Mouse (Mus musculus) mammary gland, adult 2 months (tissue): ENCODE measurements around the gene Stox1. TPM values are rescaled to one million over a fixed set of nuclear protein-coding genes. Genes with fewer than 3 reads are reported as not detected.

Source experiments
- polyA plus RNA-seq: library from polyadenylated mRNA; depleted of rRNA; stranded (reverse); fragments of >200 nt; gene quantifications from 2 replicates; pipeline ENCODE4 v1.2.3, GENCODE M21; 2012; ENCODE audit warnings: low replicate concordance; rRNA removed

Gene Stox1
- polyA plus RNA-seq, result 0.24 and 0.32 TPM in 2 replicates

DNA sequence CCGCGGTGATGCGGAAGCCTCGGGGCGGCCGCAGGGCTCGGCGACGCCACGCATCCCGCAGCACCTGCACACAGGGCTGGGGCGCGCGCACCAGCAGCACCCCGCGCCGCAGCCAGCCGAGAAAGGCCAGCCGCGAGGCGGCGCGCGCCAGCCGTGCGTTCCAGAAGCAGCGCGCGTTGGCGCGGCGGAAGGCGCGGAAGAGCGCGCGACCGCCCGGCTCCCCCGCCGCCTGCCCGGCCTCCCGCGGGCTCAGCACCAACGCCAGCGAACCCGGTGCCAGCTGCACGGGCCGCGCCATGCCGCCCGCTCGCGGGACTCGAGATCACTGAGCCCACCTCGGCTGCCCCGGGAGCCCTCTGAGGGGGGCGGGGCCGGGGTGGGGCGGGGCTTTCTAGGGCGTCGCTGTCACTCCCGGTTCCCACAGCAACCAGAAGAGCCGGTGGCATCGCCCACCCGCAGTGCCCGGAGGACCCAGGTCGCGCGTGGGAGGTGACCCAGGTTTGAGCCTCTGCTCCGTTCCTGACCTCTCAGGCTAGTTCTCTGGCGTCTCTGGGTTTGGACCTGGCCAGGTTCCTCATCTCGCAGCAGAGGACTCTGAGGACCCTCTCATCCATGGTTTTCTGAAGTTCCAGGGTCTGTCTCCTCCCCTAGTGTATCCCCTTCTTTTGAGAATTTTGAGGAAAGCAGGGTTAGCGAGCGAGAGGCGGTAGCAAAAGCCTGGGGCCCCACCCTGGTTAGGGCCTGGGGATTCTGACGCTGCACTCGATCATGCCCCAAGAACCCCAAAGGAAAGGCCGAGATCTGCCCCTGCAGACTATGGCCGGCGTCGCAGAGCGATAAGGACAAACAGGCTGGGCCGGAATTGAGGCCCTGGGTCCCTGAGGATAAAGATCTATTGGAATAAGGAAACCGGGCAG, at the start of gene Stox1:
Gene Stox1, minus strand, starts transcription at position 358 of the 917 bp plus-strand sequence.

GRCm38 (mm10) chr10:62650881-62651810, 74.8 kb downstream of the Stox1 start, which contains the start of gene Ddx50:
TSS of gene Ddx50 (minus strand) at chr10:62651218.

Other genes starting within 250 kb of the Stox1 start
- gene Vps26a, start 239.3 kb downstream of the Stox1 start, polyA plus RNA-seq, result 6.4 and 19.4 TPM in 2 replicates
- gene Srgn, start 198.7 kb downstream of the Stox1 start, polyA plus RNA-seq, result 38.9 and 42.1 TPM in 2 replicates
- gene Kif1bp, start 147.7 kb downstream of the Stox1 start, polyA plus RNA-seq, result 26.9 and 47.2 TPM in 2 replicates
- 7.9 and 14.4 TPM in 2 replicates for gene Ddx21, start 123.8 kb downstream of the Stox1 start, polyA plus RNA-seq
- 5.8 and 10.4 TPM in 2 replicates for gene Ddx50, start 74.9 kb downstream of the Stox1 start, polyA plus RNA-seq
- 44.8 and 78.6 TPM in 2 replicates for gene Ccar1, start 66.2 kb upstream of the Stox1 start, polyA plus RNA-seq
- gene Tet1, start 182.9 kb upstream of the Stox1 start, polyA plus RNA-seq, result 1.2 and 1.5 TPM in 2 replicates
- gene Slc25a16, start 194.5 kb upstream of the Stox1 start, polyA plus RNA-seq, result 42.9 and 65.4 TPM in 2 replicates
- 1.9 and 4.0 TPM in 2 replicates for gene Dna2, start 220.9 kb upstream of the Stox1 start, polyA plus RNA-seq